Mouse (Mus musculus): ENCODE measurements around the gene Entpd6. TPM values are rescaled to one million over a fixed set of nuclear protein-coding genes. Genes with fewer than 3 reads are reported as not detected.

Entpd6 gene
- 16.3 and 18.3 TPM in 2 replicates for polyA plus RNA-seq (2015; fragmentation: Nextera tagmentation; extraction: Ambion mirVana)

DNA sequence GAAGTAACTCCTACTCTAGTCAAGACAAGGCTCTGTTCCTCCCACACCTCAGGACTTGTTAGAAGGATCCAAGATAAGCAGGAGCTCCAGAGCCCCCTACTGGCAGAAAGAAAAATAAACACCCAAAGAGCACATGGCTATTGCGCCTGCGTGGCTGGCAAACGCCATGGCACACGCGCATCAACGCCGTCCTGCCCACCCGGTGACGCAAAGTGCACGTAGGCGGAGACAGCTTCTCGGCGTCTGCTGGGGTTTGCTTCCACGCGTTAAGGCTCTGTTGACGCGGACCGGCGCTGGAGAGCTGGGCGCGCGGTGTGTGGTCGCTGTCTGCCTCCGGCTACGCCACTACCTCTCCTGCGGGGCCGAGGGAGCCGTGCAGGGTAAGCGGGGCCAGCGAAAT is at the start of gene Entpd6:
Gene Entpd6 (plus strand): TSS at position 189 of the 400 bp plus-strand sequence.
- H3K27ac ChIP-seq = peak within 1 kb of the TSS; percentile 62; the same call in 1 of the 2 replicates
- H3K4me2 ChIP-seq (ENCODE audit: low read length) = peak within 1 kb of the TSS; percentile 94
- 0 out of 2 replicates have a peak, but pooled peaks cover 4% of the 10 kb centered on the region for H3K4me1 ChIP-seq (replicated peaks; ENCODE audit: insufficient read depth, low read length)
- peak within 1 kb of the TSS; percentile 54 for H3K4me3 ChIP-seq (replicated peaks; ENCODE audit: low read depth, low read length)
- 0% methylated on average over 30 of the region's 30 CpGs for WGBS
- H3K9me3 ChIP-seq (replicated peaks; ENCODE audit: low read length) = no peaks in the 10 kb centered on the region
- peak; percentile 87 for TF ChIP-seq CTCF (IDR thresholded peaks at IDR 0.05; ENCODE audit: low read depth)
- no peaks in the 10 kb centered on the region for H3K36me3 ChIP-seq (ENCODE audit: insufficient read depth, low read length)
- DNase-seq (ENCODE audit: low spot score) = peak; percentile 97
- H3K27me3 ChIP-seq (ENCODE audit: insufficient read depth, low read length) = no peaks in the 10 kb centered on the region
- H3K9ac ChIP-seq (ENCODE audit: low read depth, low read length) = peak within 1 kb of the TSS; percentile 57
- peak; percentile 96 for ATAC-seq (replicated peaks; ENCODE audit: low FRiP score, low read depth)

DNA sequence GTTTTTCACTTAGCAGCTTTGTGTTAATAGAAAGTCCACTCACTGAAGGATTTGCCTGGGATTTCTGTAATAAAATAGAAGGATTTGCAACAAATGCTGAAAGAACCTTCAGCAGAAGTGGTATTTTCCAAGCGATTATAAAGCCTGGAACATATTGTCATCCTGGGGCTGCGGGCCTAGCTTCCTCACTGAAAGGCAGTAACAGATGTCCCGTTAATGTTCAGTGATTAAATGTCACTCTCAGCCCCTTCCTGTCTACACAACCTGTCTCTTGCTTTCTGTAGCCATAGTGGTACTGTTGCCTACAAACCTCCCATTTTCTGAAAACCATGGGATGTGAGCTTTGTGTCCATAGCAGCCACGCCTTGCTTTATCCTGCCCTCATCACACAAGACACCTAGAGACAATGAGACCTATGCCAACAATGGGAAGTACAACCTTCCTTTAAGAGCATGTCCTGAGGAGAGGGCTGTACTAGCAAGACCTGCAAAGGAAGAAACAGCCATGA is 36.6 kb upstream of the Entpd6 start:
- WGBS = 75% methylated on average over 4 of the region's 4 CpGs
- no peak overlapping the region for H3K27ac ChIP-seq
- H3K9ac ChIP-seq (ENCODE audit: low read depth, low read length) = no peak overlapping the region
- H3K36me3 ChIP-seq (ENCODE audit: insufficient read depth, low read length) = no peaks in the 10 kb centered on the region
- H3K4me2 ChIP-seq (ENCODE audit: low read length) = no peak overlapping the region
- DNase-seq (ENCODE audit: low spot score) (no peak), ATAC-seq (replicated peaks; ENCODE audit: low FRiP score, low read depth) (no peak)
- no peaks in the 10 kb centered on the region for H3K9me3 ChIP-seq (replicated peaks; ENCODE audit: low read length)
- H3K4me1 ChIP-seq (replicated peaks; ENCODE audit: insufficient read depth, low read length) = no peaks in the 10 kb centered on the region
- no peak overlapping the region for H3K4me3 ChIP-seq (replicated peaks; ENCODE audit: low read depth, low read length)
- no peaks in the 10 kb centered on the region for H3K27me3 ChIP-seq (ENCODE audit: insufficient read depth, low read length)
- TF ChIP-seq CTCF (IDR thresholded peaks at IDR 0.05; ENCODE audit: low read depth) = no peak

DNA sequence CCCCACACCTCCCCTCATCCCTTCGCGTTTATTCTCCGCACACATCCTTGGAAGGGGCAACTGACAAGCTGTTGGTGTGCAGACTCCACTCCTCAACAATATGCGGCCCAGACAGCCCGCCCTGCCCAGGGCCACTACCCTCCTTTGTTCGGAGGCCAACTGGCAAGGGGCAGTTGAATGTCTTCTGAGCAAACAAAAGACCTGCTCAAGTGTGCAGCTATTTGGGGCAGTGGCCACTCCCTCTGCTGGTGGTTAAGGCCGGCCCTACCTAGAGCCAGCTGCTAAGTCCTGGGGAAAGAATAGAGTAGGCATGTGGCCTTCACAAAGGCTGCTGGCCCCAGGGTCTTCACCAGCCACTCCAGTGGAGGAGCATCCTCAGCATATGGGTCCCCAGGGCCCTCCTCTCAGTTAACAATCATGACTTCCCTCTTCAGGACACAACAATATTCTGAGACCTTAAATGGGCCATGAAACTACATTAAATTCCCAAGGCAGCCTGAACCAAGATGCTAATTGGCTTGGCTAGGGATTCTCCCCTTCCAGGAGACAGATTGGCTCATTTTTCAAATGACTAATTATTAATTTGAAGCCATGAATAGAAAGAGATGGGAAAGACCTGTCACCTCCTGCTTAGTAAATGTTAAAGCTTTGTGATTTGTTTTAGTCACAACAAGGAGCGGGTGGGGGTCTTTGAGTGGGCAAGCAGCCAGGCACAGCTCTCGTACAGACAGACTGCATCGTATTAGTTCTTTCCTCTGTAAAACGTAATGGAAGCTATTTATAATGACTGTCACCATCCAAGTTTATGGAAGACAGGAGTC is 12.9 kb upstream of the Entpd6 start:
- ATAC-seq (replicated peaks; ENCODE audit: low FRiP score, low read depth) (no peak), DNase-seq (ENCODE audit: low spot score) (no peak)
- Histone ChIP-seq H3K4me2 (ENCODE audit: low read length) (no peak overlapping the region), H3K27me3 (ENCODE audit: insufficient read depth, low read length) (no peaks in the 10 kb centered on the region), H3K9ac (ENCODE audit: low read depth, low read length) (no peak overlapping the region), H3K36me3 (ENCODE audit: insufficient read depth, low read length) (no peaks in the 10 kb centered on the region), H3K4me3 (replicated peaks; ENCODE audit: low read depth, low read length) (no peak overlapping the region), H3K27ac (no peak overlapping the region), H3K4me1 (replicated peaks; ENCODE audit: insufficient read depth, low read length) (no peaks in the 10 kb centered on the region), H3K9me3 (replicated peaks; ENCODE audit: low read length) (no peaks in the 10 kb centered on the region)
- no peak; the same call in 1 of the 2 replicates for TF ChIP-seq CTCF (IDR thresholded peaks at IDR 0.05; ENCODE audit: low read depth)
- 60% methylated on average over 11 of the region's 11 CpGs for WGBS

DNA sequence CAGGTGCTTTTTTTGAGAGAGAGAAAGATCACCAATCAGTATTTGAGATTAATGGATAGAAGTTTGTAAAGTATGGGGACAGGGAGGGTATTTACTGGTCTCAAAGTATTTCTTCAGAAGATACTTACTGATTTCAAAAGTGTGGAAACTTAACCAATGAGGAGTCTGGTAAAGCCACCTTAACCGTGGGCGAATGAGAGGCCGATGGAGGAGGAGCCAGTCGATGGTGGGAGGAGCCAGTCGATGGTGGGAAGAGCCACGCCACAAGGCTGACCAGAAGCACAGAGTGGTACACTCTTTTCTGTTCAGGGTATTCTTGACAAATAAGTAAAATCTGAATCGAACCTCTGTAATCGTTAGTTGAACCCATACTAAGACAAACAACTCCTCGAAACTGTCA is 11.0 kb upstream of the Entpd6 start:
- no peak overlapping the region for H3K27ac ChIP-seq
- WGBS = 83% methylated on average over 9 of the region's 9 CpGs
- no peaks in the 10 kb centered on the region for H3K27me3 ChIP-seq (ENCODE audit: insufficient read depth, low read length)
- no peak overlapping the region for H3K9ac ChIP-seq (ENCODE audit: low read depth, low read length)
- no peaks in the 10 kb centered on the region for H3K4me1 ChIP-seq (replicated peaks; ENCODE audit: insufficient read depth, low read length)
- H3K36me3 ChIP-seq (ENCODE audit: insufficient read depth, low read length) = no peaks in the 10 kb centered on the region
- no peaks in the 10 kb centered on the region for H3K9me3 ChIP-seq (replicated peaks; ENCODE audit: low read length)
- ATAC-seq (replicated peaks; ENCODE audit: low FRiP score, low read depth) (no peak), DNase-seq (ENCODE audit: low spot score) (no peak)
- TF ChIP-seq CTCF (IDR thresholded peaks at IDR 0.05; ENCODE audit: low read depth) = no peak
- no peak overlapping the region for H3K4me2 ChIP-seq (ENCODE audit: low read length)
- H3K4me3 ChIP-seq (replicated peaks; ENCODE audit: low read depth, low read length) = no peak overlapping the region

DNA sequence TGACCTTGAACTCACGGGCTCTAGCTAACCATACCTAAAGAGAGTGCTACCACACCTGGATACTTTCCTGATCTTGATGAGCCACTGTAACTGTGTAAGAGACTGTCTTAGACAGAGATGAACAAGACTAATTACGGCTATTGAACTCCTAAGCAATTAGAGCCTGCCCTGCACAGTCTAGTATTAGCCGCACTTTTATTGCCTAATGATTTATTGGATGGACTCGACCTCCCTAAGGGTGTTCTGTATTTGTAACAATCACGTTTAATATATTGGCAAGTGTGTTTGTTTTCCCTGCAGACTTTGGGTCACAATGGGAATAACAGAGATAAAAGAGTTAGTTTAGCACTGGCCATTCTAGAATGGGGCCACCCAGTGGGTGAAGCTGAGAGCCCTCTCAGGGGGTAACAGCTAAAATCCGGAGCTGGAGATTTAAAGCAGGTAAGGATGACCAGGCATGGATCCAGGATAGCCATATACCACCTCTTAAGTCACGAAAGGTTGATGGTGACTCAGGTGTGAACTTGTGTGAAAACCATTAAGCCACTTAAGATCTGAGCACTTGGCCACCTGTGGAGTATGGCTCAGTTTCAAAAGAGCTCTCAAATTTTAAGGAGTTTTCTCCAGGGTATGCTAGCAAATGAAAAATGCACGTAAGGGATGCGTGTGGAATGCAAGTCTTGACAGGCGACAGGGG is 8.5 kb upstream of the Entpd6 start:
- H3K4me1 ChIP-seq (replicated peaks; ENCODE audit: insufficient read depth, low read length) = no peaks in the 10 kb centered on the region
- H3K4me3 ChIP-seq (replicated peaks; ENCODE audit: low read depth, low read length) = no peak overlapping the region
- no peaks in the 10 kb centered on the region for H3K36me3 ChIP-seq (ENCODE audit: insufficient read depth, low read length)
- 18% methylated on average over 10 of the region's 10 CpGs for WGBS
- H3K27me3 ChIP-seq (ENCODE audit: insufficient read depth, low read length) = no peaks in the 10 kb centered on the region
- no peak for DNase-seq (ENCODE audit: low spot score)
- TF ChIP-seq CTCF (IDR thresholded peaks at IDR 0.05; ENCODE audit: low read depth) = no peak
- no peak overlapping the region for H3K9ac ChIP-seq (ENCODE audit: low read depth, low read length)
- no peak overlapping the region for H3K4me2 ChIP-seq (ENCODE audit: low read length)
- ATAC-seq (replicated peaks; ENCODE audit: low FRiP score, low read depth) = peak; percentile 40; the same call in 1 of the 2 replicates
- no peak overlapping the region for H3K27ac ChIP-seq
- no peaks in the 10 kb centered on the region for H3K9me3 ChIP-seq (replicated peaks; ENCODE audit: low read length)

DNA sequence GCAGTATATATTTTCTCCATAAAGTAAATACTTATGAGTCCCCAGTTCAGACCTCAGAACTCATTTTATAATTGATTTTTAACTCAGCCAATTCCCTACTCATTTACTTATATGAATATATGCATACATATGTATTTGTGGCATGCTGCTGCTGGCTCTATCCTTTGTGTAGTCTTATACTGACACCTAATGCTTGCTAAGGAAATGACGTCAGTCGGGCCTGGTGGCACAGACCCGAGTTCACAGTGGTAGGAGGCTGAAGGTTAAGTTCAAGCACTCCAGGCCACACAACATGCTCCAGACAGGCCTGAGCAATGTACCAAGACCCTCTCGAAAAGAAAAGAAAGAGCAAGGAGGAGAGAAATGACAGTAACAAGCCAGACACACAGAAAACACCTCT is 7.4 kb upstream of the Entpd6 start:
- peak; percentile 15 for DNase-seq (ENCODE audit: low spot score)
- Histone ChIP-seq H3K4me1 (replicated peaks; ENCODE audit: insufficient read depth, low read length) (no peaks in the 10 kb centered on the region), H3K36me3 (ENCODE audit: insufficient read depth, low read length) (no peaks in the 10 kb centered on the region), H3K9me3 (replicated peaks; ENCODE audit: low read length) (no peaks in the 10 kb centered on the region), H3K9ac (ENCODE audit: low read depth, low read length) (no peak overlapping the region), H3K27me3 (ENCODE audit: insufficient read depth, low read length) (no peaks in the 10 kb centered on the region), H3K4me2 (ENCODE audit: low read length) (no peak overlapping the region), H3K27ac (no peak overlapping the region), H3K4me3 (replicated peaks; ENCODE audit: low read depth, low read length) (no peak overlapping the region)
- TF ChIP-seq CTCF (IDR thresholded peaks at IDR 0.05; ENCODE audit: low read depth) = peak; percentile 43; the same call in 1 of the 2 replicates
- ATAC-seq (replicated peaks; ENCODE audit: low FRiP score, low read depth) = no peak
- 45% methylated on average over 4 of the region's 4 CpGs for WGBS

Measured in kidney, postnatal 0 days (tissue).